Mouse (Mus musculus) A20 (cell line): ENCODE measurements around the gene 4930518I15Rik.
"Not testable (repeated sequence)": the region's sequence is repeated elsewhere in the genome, so short reads cannot be mapped to it uniquely, and the experiment has no call there.

Source experiments
- DNase-seq: peaks from one replicate; pipeline ENCODE4 v3.0.0-alpha.2; 2011; ENCODE audit warnings: low read depth, low spot score

The 4930518I15Rik gene

GRCm38 (mm10) chr2:156877726-156878125 is 20.0 kb upstream of the 4930518I15Rik start:
- no peak for DNase-seq

DNA sequence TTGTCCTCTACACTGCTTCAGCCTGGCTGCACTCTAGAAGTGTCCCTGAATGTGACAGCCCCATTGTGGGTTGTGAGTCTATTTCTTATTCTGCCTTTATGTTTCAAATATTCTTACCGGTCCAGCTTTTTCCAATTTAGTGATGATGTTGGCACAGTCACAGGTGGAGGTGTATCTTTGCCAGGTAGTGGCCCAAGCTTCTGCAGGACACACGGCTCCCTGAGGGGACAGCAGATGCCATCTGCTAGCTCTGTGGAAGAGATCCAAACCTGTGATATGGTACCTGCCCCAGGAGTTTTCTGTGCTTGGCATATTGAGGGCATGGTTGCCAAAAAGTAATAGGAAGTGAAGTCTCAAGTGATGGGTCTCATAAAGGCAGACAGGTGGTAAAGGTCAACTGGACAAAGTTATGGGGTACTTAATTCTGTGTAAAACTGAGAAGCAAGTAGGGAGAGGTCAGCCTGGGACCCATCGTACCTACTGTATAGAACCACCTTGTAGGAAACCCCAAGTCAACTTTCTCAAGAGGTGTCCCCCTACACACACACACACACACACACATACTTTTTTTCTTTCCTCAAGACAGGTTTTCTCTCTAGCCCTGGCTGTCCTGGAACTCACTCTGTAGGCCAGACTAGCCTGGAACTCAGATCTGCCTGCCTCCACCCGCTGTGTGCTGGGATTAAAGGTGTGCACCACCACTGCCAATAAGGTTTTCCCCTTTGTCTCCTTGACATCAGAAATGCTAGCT is 17.2 kb upstream of the 4930518I15Rik start:
- no peak for DNase-seq

DNA sequence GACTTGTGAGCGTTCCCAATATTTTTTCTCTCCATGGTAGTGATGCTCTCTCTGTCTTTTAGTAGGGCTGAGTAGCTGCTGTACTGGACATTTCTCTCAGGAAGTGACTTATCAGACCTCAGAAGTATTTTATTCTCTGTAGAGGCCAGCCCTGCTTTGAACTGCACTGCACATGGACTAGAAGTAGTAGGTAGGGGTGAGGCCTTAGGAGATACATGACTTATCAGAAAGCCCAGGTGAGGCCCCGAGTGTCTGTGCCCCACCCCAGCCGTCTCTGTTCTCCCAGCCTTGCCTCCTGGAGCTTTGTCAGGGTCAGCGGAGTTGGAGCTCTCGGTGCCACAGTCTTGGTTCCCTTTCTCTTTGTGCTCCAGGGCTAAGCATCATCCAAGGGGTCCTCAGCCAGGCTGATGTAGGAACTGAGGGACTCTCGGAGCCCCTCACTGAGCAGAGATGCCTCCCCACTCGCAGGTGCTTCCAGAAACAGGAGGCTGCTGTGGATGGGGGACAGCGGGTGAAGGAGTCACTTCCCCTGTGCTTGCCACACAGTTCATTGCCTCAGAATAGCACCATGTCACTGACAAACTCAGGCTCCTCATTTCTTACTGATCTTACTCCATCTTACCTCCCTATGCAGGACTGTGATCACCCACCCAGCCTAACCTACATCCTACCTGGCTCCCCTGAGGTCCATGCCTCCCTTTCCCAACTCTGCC is 16.5 kb upstream of the 4930518I15Rik start:
- no peak for DNase-seq

- peak; percentile 63 for DNase-seq
Observed at GRCm38 (mm10) chr2:156873629-156874028, 15.9 kb upstream of the 4930518I15Rik start.

DNA sequence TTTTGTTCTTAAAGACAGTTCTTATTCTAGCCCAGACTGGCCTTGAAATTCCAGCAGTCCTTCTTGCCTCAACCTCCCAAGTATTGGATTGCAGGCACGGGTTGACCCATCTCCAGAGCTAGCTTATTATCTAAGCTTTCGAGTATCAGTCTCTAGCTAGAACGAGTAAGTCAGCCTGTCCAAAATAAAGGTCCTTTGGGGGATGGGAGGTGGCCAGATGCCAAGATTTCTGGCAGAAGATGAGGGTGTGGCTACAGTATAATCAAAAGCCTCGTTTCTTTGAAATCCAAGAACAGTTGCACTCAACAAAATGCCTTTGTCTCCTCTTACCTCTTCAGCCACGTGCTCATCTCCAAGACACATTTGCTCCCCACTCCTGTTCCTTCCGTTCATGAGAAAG is 12.8 kb upstream of the 4930518I15Rik start:
- DNase-seq, result no peak

GRCm38 (mm10) chr2:156869554-156869953 is 11.8 kb upstream of the 4930518I15Rik start:
- DNase-seq, result no peak

GRCm38 (mm10) chr2:156868994-156869393 is 11.2 kb upstream of the 4930518I15Rik start:
- DNase-seq, result no peak

DNA sequence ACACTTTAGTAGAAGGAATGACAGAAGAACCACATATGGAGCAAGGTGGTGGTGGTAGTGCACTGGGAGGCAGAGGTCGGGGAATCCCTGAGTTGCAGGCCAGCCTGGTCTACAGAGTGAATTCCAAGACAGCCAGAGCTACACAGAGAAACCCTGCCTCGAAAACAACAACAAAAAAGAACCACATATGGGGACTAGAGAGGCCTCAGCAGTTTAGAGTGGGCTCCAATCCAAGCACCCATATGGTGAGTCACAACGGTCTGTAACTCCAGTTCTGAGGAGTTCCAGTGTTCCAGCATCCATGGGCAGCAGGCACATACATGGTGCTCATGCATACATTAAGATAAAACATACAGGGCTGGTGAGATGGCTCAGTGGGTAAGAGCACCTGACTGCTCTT is 6.7 kb upstream of the 4930518I15Rik start:
- DNase-seq, result no peak

- DNase-seq, result peak; percentile 64
Observed at GRCm38 (mm10) chr2:156863487-156864160, 5.9 kb upstream of the 4930518I15Rik start.

- DNase-seq, result peak; percentile 99
Observed at GRCm38 (mm10) chr2:156862772-156863486, 5.2 kb upstream of the 4930518I15Rik start, which contains the start of gene Rab5if. Gene Rab5if, plus strand, starts transcription at chr2:156863128.

DNA sequence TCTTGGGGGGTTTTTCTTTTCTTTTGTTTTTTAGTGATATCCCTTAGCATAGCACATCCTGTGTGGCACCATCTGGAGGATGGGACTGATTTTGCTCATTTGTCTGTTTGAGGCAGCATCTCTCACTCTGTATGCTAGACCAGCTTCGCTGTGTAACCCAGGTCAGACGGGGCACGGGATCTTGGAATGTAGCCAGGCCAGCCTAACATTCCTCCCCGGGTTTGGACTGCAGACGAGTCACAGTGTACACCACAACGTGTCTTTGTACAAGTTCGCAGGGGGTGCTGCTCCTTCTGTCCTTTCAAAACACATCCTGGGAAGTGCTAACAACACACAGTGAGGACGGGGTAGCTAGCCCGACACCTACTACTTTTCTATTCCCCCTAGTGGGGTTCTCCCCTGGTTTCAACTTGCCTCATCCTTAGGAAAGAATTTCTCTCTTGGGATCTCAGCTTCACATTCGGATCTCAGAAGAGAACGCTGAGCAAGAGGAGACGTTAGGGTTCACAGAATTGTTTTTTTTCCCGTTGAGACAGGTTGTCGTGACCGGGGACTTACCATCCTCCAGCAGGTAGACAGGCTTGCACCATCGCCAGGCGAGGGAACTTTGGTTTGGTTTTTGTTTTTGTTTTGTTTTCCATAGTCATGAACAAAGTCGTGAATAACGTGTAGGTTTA is 4.4 kb upstream of the 4930518I15Rik start:
- peak; percentile 73 for DNase-seq

GRCm38 (mm10) chr2:156858671-156859070 is 925 bp upstream of the 4930518I15Rik start:
- DNase-seq, result no peak

- DNase-seq, result peak; percentile 82
Observed at GRCm38 (mm10) chr2:156857385-156857791, 358 bp downstream of the 4930518I15Rik start.

GRCm38 (mm10) chr2:156856311-156856710 is 1.4 kb downstream of the 4930518I15Rik start:
- DNase-seq, result no peak

- not testable (repeated sequence) for DNase-seq
Observed at GRCm38 (mm10) chr2:156853999-156854771, 3.6 kb downstream of the 4930518I15Rik start.

GRCm38 (mm10) chr2:156853584-156853983 is 4.2 kb downstream of the 4930518I15Rik start:
- DNase-seq, result not testable (repeated sequence)

DNA sequence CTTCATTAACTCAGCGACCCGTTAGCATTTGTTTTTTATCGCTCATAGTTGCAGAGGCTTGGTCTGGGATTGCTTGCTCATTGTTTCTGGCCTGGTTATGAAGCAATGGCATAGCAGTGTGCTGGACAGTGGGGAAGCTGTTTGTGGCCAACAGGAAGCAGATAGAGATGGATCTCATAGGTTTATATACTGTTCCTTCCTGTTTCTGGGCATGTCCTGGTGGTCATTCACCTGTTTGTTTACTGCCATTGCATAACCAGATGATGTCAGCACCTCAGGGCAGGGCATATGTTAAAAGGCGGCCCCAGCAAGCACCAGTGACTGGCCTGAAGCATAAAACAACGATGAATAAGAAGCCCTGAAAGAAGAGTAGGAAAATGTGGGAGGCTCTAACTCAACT is 7.2 kb downstream of the 4930518I15Rik start:
- DNase-seq, result no peak

GRCm38 (mm10) chr2:156848526-156849182 is 9.1 kb downstream of the 4930518I15Rik start:
- DNase-seq, result no peak

GRCm38 (mm10) chr2:156847653-156848052 is 10.1 kb downstream of the 4930518I15Rik start:
- DNase-seq, result no peak

DNA sequence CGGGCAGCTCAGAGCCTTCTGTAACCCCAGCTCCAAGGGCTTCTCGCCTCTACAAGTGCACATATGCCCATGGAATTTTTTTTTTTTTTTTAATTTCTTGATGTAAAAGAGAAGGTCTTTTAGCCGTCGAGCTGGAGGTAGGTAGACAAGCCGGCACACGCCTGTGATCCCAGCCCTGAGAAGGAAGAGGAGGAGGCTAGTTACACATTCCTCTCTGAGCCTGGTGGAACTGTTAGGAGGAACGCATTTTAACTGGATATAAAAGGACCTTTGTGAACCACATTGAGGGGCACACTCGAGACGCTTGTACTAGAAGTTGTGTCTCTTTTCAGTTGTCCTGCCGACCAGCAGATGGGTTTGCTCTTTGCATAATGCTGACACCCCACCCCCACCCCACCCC is 13.0 kb downstream of the 4930518I15Rik start:
- no peak for DNase-seq
